Mouse (Mus musculus) bone marrow macrophage, adult 2 months (primary cell): ENCODE data around the gene Lrrc57.

Source experiments
- CTCF ChIP-seq: IDR thresholded peaks from 2 replicates; pipeline ENCODE4 v1.5.1; 2012; ENCODE audit warnings: low read depth, mild to moderate bottlenecking, low read length, moderate library complexity
- POLR2A ChIP-seq: IDR thresholded peaks from 2 replicates; pipeline ENCODE4 v1.6.1; 2012; ENCODE audit warnings: mild to moderate bottlenecking, low read depth, low read length, borderline replicate concordance

- TF ChIP-seq CTCF = no peak
- no peak for TF ChIP-seq POLR2A
Observed at GRCm38 (mm10) chr2:120652256-120652924, 43.1 kb upstream of the Lrrc57 start.
